Mouse (Mus musculus): ENCODE results near the gene Ctcf.

Gene Ctcf

DNA sequence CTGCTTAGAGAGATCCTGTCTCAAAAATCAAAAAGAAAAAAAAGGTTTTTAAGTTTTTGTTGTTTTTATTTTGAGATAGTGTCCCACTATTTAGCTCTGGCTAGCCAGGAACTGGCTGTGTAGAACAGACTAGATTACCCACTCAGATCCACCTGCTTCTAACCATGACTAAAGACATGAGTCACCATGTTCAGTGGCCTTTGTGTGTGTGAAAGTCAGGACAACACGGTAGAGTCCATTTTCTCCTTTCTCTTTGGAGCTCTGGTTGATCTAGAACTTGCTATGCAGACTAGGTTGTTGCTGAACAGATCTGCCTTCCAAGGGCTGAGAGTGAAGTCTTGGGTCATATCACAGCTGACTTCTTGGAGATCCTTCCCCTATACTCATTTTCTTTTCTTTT lies 3.5 kb downstream of the Ctcf start:
- CTCF ChIA-PET, result interaction anchor here (0.6 kb wide), 2 partner anchors 21 to 172 kb away, joined by 3 read pairs; no protein-coding TSS in a partner anchor

DNA sequence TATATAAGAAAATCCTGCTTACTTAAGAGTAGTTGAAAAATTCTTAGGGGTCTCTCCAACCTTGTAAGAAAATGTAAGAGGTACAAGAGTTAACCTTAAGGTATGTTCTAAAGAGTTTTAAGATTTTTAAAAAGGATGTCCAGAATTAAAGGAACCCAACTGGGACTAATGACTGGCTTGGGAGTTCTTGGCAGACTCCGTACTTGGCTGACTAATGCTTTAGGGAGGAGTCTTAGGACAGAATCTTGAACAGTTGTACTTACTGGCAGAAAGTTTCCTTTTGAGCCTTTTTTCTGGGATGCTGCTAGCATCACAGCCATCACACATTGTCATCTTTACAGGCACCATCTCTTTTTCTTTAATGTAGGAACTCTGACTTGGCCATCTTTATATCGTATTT lies 4.1 kb downstream of the Ctcf start:
- CTCF ChIA-PET, result no interaction called here

DNA sequence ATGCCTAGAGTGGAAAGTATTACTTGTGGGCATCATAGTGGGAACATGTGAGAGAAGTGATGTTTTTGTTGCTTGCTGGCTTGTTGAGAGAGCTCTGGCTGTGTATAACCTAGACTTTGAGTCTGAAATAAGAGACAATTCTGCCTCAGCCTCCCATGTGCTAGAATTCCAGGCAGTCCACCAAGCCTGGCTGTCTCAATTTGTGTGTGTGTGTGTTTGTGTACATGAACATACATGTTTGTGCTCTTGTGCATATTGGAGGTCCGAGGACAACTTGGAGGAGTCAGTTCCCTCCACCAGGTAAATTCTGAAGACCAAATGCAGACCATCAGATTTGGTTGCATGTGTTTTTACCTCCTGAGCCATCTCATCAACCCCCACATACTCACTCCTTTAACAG lies 8.8 kb downstream of the Ctcf start:
- CTCF ChIA-PET, result no interaction called here

DNA sequence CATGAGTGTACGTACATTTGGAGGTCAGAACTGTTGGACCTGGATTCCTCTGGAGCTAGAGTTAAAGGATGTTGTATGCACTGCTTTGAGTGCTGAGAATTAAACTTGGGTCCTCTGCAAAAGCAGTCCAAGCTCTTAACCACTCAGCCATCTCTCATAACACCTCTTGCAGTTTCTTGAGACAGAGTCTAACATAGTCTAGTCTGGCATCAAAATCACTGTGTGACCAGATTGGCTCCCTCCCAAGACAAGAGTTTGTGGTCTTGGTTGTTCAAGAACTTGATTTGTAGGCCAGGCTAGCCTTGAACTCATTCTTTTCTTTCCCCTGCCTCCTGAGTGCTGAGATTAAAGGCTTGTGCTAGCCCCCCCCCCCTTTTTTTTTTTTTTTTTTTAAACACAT lies 12.6 kb downstream of the Ctcf start:
- CTCF ChIA-PET, result interaction anchor here (0.6 to 1.1 kb wide), 2 partner anchors 12 to 33 kb away, joined by 3 read pairs; partner anchors contain the start of gene Ctcf

DNA sequence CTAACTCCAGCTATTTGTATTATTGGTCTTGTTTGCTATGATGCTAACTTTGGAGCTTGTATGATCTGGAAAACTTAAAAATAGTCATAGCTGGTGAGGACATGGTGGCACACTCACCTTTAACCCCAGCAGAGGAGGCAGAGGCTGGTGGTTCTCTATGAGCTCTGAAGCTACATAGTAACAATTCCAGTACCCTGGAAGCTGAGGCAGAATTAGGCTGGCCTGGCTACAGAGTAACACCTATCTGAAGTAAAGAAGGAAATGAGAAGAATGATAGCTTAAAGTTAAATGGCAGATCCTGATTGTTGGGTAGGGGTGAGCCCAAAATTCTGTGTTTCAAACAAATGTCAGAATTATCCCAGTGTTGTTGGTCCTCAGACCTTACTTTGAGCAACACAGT lies 21.3 kb downstream of the Ctcf start:
- CTCF ChIA-PET, result no interaction called here

DNA sequence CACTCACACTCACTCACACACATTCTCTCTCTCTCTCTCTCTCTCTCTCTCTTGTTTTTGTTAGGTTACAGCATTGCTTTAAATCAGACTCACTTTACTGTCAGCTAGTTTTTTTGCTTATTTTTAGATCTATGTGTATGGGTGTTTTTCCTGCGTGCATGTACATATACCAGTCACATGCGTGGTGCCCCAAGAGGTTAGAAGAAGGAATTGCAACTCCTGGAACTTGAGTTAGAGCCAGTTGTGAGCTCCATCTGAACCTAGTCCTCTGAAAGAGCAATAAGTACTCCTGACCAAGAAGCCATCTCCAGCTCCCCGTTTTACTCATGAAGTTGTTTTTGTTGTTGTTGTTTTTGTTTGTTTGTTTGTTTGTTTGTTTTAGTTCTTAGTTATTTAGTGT lies 24.8 kb downstream of the Ctcf start:
- CTCF ChIA-PET, result interaction anchor here (0.7 to 1.1 kb wide), 2 partner anchors 10 to 12 kb away, joined by 3 to 4 read pairs; no protein-coding TSS in a partner anchor

DNA sequence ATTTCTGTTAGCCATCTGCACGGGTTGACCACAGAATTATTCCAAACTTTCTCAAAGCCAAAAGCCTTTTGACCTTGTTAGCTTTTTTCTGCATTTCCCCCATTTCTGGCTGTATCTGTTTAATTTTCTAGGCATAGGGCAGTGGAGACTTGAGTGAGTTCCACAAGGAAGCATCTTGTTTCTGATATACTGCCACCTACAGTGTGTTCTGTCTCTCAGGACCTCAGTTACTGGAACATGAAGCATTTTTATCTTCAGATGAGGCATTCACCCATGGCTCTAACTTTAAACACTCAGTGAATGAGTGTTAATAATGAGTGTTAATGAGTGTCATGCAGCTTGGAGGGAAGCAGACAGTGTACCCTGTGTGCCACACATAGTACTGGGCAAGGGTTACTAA lies 41.5 kb downstream of the Ctcf start:
- CTCF ChIA-PET, result interaction anchor here (0.7 kb wide), 1 partner anchor 31 kb away, joined by 3 read pairs; no protein-coding TSS in a partner anchor

DNA sequence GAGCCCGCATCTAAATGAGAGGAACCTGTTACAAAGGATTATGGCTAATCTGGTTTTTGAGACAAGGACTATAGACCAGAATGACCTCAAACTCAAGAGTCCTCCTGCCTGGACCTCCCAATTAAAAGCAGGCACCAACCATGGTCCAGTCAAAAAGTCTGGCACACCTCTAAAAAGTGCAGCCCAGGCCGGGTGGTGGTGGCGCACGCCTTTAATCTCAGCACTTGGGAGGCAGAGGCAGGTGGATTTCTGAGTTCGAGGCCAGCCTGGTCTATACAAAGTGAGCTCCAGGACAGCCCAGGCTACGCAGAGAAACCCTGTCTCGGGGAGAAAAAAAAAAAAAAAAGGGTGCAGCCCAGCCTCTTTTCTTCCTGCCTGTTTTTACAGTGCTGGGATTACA lies 49.0 kb downstream of the Ctcf start:
- CTCF ChIA-PET, result interaction anchor here (1.0 kb wide), 1 partner anchor 20 kb away, joined by 4 read pairs; no protein-coding TSS in a partner anchor

DNA sequence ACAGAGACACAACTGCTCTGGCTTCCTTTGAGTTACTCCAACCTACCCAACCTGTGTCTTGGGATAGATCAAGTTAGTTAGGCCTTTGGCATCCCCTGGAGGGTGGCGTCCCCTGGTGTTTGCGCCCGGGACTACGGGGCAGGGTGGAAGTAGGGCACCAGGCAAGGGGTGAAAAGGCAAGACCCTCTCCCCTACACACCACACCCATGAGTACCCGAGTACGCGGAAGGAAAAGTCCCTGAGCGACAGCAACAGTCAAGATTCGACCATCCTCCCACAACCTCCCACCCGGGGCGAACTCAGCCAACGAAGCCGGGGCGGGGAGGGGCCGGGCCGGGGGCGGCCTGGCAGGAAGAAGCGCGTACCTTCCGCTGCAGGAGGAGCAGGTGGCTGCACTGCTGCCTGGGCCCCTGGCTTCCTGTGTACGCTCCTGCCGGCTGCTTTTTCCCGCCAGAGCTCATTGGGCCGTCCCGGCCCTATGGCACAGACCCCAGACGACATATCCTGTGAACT lies 49.5 kb downstream of the Ctcf start, which contains the start of gene Carmil2:
Gene Carmil2, plus strand, starts transcription at position 479 of the 513 bp plus-strand sequence.
- CTCF ChIA-PET, result interaction anchor here (0.5 to 1.0 kb wide), 3 partner anchors 21 to 169 kb away, joined by 4 to 14 read pairs (median 6); no protein-coding TSS in a partner anchor

DNA sequence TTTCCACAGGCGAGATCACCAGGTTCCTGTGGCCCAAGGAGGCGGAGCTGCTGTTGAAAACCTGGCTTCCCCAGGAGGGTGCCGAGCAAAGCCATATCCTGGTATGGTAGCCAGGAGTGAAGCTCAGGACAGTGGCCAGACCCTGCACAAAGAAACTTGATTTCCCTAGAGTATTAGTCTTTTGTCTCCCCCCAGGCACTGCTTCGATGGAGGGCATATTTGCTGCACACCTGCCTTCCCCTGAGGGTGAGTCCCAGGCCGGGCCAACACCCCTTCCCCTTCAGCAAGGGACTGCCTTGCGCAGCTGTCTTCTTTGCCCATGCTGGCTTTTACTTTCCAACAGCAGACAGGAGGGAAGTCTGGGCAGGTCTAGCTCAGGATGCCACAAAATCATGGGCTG lies 50.2 kb downstream of the Ctcf start:
- CTCF ChIA-PET, result no interaction called here

DNA sequence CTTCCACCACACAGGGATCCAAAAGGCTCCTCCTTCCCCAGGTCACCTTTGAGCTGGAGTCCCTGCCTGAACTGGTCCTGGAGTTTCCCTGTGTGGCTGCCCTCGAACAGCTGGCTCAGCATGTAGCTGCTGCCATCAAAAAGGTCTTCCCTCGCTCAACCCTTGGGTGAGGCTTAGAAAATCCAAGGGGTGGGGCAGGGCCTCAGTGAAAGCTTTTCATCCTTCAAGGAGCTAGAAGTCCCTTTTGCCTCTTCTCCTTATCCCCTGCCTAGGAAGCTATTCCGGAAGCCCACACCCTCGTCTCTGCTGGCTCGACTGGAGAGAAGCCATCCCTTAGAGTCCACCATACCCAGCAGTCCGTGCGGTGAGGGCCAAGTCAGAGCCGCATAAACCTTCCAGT lies 51.1 kb downstream of the Ctcf start:
- CTCF ChIA-PET, result interaction anchor here (0.8 kb wide), 1 partner anchor 83 kb away, joined by 3 read pairs; no protein-coding TSS in a partner anchor

DNA sequence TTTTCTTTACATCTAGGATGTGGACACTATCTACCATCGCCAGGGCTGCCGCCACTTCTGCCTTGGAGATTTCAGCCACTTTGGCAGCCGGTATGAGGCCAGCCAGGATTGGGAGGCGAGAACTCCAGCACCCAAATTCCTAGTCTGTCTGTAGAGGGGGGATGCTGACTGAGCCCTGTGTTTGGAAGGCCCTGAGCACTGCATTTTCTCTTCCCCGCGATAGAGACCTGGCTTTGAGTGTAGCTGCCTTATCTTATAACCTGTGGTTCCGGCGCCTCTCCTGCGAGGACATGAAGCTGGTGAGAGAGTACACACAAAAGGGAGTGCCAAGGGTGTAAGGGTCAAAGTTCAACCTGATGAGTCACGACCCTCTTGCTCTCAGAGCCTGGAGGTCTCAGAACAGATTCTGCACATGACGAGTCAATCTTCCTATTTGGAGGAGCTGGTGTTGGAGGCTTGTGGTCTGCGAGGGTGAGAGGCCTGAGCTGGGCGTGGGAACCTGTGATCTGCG lies 51.9 kb downstream of the Ctcf start:
- CTCF ChIA-PET, result no interaction called here

DNA sequence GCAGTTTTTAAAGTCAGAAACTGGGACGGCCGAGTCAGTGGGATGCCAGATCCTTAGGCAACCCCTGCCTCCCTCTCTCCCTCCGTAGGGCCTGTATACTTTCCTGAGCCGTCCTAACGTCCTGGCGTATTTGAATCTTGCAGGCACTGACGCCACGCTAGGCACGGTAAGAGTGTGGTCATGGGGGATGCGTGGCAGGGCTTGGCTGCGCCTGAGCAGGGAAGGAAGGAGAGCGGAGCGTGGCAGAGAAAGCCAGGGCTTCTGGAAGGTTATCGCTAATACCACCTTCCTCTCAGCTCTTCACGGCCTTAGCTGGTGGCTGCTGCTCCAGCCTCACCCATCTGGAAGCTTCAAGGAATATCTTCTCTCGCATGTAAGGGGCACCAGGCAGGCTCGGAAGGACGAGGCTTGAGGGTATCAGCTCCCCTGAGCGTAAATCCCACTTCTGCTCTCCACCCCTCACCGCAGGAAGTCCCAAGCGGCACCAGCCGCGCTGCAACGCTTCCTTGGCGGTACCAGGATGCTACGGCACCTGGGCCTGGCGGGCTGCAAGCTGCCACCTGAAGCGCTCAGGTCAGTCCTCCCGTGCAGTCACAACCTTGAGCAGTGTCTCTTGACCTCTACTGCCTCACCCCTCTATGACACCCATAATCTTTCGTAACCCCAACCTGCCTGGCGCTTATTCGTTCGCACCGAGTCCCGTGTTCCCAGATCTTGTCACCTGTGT lies 53.1 kb downstream of the Ctcf start:
- CTCF ChIA-PET, result interaction anchor here (0.6 kb wide), 1 partner anchor 165 kb away, joined by 3 read pairs; no protein-coding TSS in a partner anchor

DNA sequence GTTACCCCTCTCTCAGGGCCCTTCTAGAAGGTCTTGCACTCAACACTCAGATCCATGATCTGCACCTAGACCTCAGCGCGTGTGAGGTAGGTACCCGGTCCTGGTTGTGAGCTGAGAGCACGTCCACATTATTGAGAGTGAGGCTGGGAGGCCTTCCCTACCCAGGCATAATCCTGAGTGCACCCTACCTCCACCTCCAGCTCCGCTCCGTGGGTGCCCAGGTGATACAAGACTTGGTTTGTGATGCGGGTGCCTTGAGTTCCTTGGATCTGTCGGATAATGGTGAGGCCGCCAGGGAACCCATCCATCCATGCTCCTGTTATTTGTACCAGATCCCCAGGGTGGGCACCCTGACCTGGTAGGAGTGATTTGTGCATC lies 53.6 kb downstream of the Ctcf start:
- CTCF ChIA-PET, result no interaction called here

DNA sequence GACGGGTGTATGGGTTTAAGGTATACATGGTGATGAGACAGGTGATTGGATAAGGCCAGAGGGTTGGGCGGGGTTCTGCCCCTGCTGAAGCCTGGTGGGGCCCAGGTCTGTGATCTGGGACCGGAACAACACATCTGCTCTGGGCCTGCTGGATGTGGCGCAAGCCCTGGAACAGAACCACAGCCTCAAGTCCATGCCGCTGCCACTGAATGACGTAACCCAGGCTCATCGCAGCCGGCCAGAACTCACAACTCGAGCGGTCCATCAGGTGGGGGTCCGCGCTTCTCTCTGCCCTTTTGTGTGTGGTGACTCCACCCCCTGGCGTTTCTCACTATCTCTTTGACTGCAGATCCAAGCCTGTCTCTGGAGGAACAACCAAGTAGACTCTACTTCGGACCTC lies 54.6 kb downstream of the Ctcf start:
- CTCF ChIA-PET, result no interaction called here

DNA sequence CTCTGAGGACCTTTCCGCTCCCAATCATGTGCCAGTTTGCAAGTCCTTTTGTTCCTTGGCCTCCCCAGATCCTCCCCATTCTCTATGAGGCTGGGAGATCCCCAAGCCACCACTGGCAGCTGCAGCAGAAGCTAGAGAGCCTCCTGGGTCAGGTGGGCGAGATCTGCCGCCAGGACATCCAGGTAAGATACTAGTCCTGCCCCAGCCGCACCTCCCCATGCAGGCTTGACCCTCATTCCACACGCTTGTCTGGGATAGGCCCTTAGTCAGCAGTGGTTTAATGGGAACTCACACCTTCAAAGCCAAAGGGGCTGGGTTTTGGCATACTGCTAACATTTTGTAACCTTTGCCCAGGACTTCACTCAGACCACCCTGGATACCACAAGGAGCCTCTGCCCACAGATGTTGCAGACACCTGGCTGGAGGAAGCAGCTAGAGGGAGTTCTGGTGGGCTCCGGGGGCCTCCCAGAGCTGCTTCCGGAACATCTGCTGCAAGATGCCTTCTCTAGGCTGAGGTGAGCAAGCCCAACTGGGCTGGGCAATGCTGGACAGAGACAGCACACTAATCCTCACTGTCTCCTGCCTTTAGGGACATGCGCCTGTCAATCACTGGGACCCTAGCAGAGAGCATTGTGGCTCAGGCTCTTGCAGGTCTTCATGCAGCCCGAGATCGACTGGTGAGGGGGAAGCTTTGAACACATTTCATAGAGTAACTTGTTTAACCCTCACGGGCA lies 56.2 kb downstream of the Ctcf start:
- CTCF ChIA-PET, result no interaction called here

DNA sequence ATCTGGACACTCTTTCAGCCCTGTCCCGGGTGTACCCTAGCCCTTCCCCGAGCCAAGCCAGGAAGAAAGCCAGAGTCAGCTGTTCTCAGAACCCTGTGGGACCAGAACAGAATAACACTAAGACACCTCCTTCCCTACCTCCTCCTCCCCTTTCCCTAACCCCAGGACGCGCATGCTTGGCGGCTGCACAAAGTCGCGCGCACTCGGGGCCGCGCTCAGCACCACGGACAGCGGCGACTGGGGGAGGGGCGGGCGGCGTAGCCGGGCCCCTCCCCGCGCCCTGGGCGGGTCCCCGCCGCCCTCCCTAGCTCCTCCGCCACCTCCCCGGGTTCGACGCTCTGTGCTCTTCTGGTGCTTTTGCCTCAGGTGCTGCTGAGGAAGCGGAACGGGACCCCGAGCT lies 57.3 kb downstream of the Ctcf start:
- CTCF ChIA-PET, result no interaction called here

DNA sequence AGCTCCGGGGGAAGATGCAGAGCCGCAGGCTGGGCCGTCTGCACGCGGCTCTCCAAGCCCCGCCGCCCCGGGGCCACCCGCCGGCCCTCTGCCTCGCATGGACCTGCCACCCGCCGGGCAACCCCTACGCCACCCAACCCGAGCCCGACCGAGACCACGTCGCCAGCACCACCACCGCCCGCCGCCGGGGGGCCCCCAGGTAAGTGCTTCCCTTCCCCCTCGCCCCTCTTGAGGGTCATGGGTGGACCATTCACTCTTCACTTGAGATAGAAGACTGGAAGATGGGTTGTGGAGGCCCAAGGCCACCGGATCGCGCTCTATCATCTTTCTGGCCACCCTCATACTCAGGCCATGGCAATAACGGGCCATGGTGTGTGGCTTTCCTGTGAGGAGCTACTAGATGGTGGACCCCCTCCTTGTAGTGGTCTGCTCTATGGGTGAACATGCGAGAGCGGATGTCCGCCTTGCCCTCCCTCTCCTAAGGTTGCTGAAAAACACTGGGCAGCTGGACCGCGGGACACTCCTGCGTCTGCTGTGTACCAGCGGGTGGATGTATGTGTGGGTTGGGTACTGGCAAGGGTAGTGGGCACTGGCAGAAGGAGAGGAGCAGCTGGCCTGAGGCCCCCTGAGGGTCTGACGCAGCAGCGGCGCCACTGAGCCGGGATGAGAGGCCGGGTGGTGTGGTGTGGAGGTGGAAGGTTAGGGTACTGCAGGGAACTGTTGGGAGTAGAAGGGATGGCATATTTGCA lies 57.9 kb downstream of the Ctcf start:
- CTCF ChIA-PET, result no interaction called here

DNA sequence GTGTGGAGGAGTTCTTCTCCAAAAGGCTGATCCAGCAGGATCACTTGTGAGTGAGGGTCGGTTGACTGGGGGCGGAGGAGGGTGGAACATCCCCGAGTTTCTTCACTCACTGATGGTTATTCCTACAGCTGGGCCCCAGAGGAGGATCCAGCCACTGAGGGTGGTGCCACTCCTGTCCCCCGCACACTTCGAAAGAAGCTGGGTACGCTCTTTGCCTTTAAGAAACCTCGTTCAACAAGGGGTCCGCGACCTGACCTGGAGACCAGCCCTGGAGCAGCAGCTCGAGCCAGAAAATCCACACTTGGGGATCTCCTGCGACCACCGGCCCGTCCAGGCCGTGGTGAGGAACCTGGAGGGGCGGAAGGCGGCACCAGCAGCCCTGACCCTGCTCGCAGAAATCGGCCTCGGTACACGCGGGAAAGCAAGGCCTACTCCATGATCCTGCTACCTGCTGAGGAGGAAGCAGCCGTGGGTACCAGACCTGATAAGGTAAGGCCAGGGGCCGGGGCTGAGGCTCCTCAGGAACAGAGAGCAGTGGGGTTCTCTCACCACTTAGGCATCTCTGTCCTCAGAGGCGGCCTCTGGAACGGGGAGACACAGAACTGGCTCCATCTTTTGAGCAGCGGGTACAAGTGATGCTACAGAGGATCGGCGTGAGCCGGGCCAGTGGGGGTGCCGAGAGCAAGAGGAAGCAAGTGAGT lies 58.9 kb downstream of the Ctcf start:
- CTCF ChIA-PET, result interaction anchor here (0.5 kb wide), 1 partner anchor 119 kb away, joined by 5 read pairs; no protein-coding TSS in a partner anchor

DNA sequence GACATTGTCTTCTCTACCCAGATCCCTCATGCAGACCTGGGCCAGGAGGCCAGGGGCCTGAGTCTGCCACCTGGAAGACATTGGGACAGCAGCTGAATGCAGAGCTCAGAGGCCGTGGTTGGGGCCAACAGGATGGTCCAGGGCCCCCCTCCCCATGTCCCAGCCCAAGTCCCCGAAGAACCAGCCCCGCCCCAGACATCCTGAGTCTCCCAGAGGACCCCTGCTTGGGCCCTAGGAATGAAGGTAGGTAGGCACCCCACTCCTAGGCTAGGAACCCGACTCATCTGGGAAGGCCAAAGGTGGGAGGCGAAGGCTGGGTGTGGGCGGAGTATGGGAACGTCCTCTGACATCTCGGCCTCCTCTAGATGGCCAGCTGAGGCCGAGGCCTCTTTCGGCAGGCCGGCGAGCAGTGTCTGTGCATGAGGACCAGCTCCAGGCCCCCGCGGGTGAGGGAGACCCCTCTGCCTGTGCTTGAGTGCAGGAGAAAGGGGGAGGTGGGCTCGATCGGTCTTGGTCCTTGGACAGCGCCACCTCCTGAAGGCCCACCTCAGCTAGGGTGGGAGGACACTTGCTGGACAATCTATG lies 60.9 kb downstream of the Ctcf start:
- CTCF ChIA-PET, result no interaction called here

DNA sequence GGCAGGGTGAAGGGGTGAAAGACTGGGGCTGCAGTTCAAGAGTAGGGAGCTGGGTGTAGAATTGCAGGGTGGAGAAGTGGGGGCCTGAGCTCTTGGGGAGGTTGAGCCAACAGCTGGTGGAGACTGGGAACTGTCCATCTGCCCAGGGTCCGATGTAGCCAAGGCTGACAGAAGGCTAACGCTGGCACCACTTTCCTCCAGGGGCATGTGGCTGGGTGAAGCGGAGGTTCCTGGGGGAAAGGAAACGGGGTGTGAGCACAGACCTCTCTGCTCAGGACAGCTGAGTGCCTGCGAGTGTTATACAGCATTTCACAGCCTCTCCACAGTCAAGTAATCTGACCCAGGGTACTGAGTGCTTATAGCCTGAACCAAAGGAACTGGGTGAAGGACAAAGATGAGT lies 62.4 kb downstream of the Ctcf start:
- CTCF ChIA-PET, result no interaction called here
